Mouse (Mus musculus) kidney, adult 2 months (tissue): ENCODE measurements around the gene Tbc1d19.

Source experiments
- CTCF ChIP-seq: fragments of 200-500 bp; conservative IDR thresholded peaks from 2 replicates; pipeline ENCODE4 v1.5.1; 2011; ENCODE audit warnings: low read depth, mild to moderate bottlenecking, control low read depth, low read length, moderate library complexity, mixed read lengths; ENCODE audit not compliant: insufficient read depth, insufficient read length
- POLR2A ChIP-seq: fragments of 200-500 bp; IDR thresholded peaks from one replicate; pipeline ENCODE4 v1.6.1; 2011; ENCODE audit warnings: low read depth, low read length, control low read depth

DNA sequence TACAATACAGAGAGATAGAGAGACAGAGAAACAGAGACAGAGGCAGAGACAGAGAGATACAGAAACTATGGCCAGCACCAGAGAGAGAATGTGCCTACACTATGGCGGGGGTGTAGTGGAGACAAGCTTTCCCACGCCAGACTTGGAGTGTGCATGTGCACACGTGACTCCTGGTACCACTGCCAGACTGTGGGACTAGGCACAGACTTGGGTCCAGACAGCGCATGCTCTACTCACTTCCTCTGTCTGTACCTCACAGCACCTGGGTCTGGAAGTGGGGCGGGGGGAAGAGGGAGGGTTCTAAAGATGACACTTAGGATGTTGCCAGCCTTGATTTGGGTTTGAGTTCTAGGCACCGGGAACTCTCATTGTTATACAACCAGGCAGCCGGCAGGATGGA lies 118.5 kb downstream of the Tbc1d19 start:
- TF ChIP-seq CTCF, result no peak
- no peak for TF ChIP-seq POLR2A
